Mouse (Mus musculus) urinary bladder, postnatal 25 days (tissue): ENCODE measurements around the gene Tymp.

ENCODE experiments used
- DNase-seq: peaks from one replicate; pipeline ENCODE4 v3.0.0; 2022; ENCODE audit warnings: low spot score

Gene Tymp

DNA sequence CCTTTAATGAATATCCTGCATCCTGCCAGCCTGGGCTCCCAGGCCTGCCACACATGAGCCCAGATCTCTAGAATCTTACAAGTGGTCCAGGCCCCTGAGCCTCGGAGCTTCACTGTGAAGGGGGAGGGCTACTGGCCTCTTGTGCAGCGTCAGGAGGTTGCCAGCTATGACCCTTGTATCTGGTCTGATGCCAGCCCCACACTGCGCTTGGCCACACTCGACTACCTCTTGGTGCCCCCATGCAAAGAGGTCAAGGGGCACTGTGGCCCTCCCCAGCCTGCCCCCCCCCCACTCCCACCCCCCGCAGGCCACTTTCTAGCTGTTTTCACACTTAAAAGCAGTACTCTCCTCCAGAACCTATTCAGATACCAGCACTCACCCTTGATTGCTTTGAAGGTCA is 50.4 kb downstream of the Tymp start:
- no peak for DNase-seq

DNA sequence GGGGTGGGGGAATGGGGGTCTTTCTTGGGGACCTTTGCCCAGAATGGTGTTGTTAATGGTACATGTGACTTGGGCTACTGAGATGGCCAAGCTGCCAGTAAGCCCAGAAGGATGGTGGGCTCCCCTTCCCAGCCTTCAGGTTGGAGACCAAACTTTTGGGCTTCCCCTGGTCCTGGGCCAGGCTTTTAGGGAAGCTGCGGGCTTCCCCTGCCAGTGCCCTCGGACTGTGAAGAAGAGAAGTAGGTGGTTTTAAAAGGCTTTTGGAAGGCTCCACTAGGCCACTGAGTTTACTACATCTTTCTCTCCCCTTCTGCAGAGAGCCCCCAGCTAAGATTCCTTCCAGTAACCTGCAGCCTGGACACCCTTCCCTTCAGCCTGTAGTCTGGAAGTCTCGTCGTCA is 53.2 kb downstream of the Tymp start:
- DNase-seq, result no peak

- no peak for DNase-seq
Measured at GRCm38 (mm10) chr15:89322670-89323522, 53.9 kb downstream of the Tymp start, which contains the start of gene Adm2. Gene Adm2, plus strand, starts transcription at chr15:89322720.
